Mouse (Mus musculus) small intestine, adult 2 months (tissue): ENCODE results near the gene Chd6. TPM values are rescaled to one million over a fixed set of nuclear protein-coding genes. Genes with fewer than 3 reads are reported as not detected.

ENCODE experiments used
- H3K27ac ChIP-seq: fragments of 200-500 bp; 2 replicates; pipeline ENCODE4 v1.5.1; 2012; ENCODE audit warnings: low read depth, low read length, control low read depth, inconsistent platforms; ENCODE audit not compliant: insufficient read depth
- H3K27me3 ChIP-seq: fragments of 200-500 bp; 2 replicates; pipeline ENCODE4 v1.6.1; 2012; ENCODE audit warnings: mild to moderate bottlenecking, moderate library complexity, low read length, inconsistent platforms; ENCODE audit not compliant: control insufficient read depth, insufficient read depth
- H3K36me3 ChIP-seq: fragments of 200-500 bp; 2 replicates; pipeline ENCODE4 v1.6.1; 2012; ENCODE audit warnings: mild to moderate bottlenecking, low read length, control low read depth, inconsistent platforms; ENCODE audit not compliant: control insufficient read depth, insufficient read depth
- H3K4me1 ChIP-seq: fragments of 200-500 bp; 2 replicates; pipeline ENCODE4 v1.6.1; 2012; ENCODE audit warnings: low read length, inconsistent platforms, mixed read lengths; ENCODE audit not compliant: control insufficient read depth, insufficient read depth, insufficient read length
- H3K4me3 ChIP-seq: fragments of 200-500 bp; 2 replicates; pipeline ENCODE4 v1.5.1; 2012; ENCODE audit warnings: low read depth, mild to moderate bottlenecking, control low read depth, inconsistent platforms, low read length, moderate library complexity
- CTCF ChIP-seq: fragments of 200-500 bp; IDR thresholded peaks from 2 replicates; pipeline ENCODE4 v1.5.1; 2012; ENCODE audit warnings: low read depth, mild to moderate bottlenecking, control low read depth, inconsistent platforms, low read length, moderate library complexity, mixed read lengths; ENCODE audit not compliant: insufficient replicate concordance, insufficient read length; ENCODE audit errors: extremely low read depth
- POLR2A ChIP-seq: fragments of 200-500 bp; IDR thresholded peaks from 2 replicates; pipeline ENCODE4 v1.6.1; 2012; ENCODE audit warnings: low read depth, mild to moderate bottlenecking, control low read depth, inconsistent platforms, low read length, moderate library complexity
- WGBS: fragments of 180-500 bp; shearing (Covaris S2); methylation state at CpG from one replicate; pipeline ENCODE4 v1.1.7; 2018; 5-methylcytosine and 5-hydroxymethylcytosine counted together
- polyA plus RNA-seq: library from polyadenylated mRNA; depleted of rRNA; stranded (reverse); fragments of >200 nt; gene quantifications from 2 replicates; pipeline ENCODE4 v1.2.3, GENCODE M21; 2012

Gene Chd6
- polyA plus RNA-seq, 1 experiment: 3.1 TPM

GRCm38 (mm10) chr2:160916714-160917113 is 192.2 kb downstream of the Chd6 start:
- H3K4me1 ChIP-seq: no peaks in the 10 kb centered on the region
- 81% methylated on average over 8 of the region's 8 CpGs for WGBS
- no peaks in the 10 kb centered on the region for H3K36me3 ChIP-seq
- no peak overlapping the region for H3K4me3 ChIP-seq
- peaks cover 11% of the 10 kb centered on the region for H3K27me3 ChIP-seq
- no peak overlapping the region for H3K27ac ChIP-seq
- TF ChIP-seq POLR2A (no peak), CTCF (no peak)

GRCm38 (mm10) chr2:160915821-160916610 is 192.9 kb downstream of the Chd6 start:
- 63% methylated on average over 13 of the region's 13 CpGs for WGBS
- peaks cover 15% of the 10 kb centered on the region for H3K27me3 ChIP-seq
- H3K4me1 ChIP-seq: no peaks in the 10 kb centered on the region
- no peak overlapping the region for H3K4me3 ChIP-seq
- TF ChIP-seq CTCF: no peak
- no peak for TF ChIP-seq POLR2A
- H3K27ac ChIP-seq: no peak overlapping the region
- no peaks in the 10 kb centered on the region for H3K36me3 ChIP-seq

- no peaks in the 10 kb centered on the region for H3K4me1 ChIP-seq
- H3K36me3 ChIP-seq: no peaks in the 10 kb centered on the region
- H3K27me3 ChIP-seq: peaks cover 17% of the 10 kb centered on the region
- no peak overlapping the region for H3K4me3 ChIP-seq
- no peak overlapping the region for H3K27ac ChIP-seq
- no peak for TF ChIP-seq POLR2A
- no peak for TF ChIP-seq CTCF
- WGBS: 71% methylated on average over 9 of the region's 9 CpGs
These were observed 194.2 kb downstream of the Chd6 start for GRCm38 (mm10) chr2:160914656-160915055.

GRCm38 (mm10) chr2:160912231-160912671 is 196.6 kb downstream of the Chd6 start, which contains the start of gene Emilin3:
Gene Emilin3, minus strand, starts transcription at chr2:160912328.
- H3K4me1 ChIP-seq: no peaks in the 10 kb centered on the region
- H3K27me3 ChIP-seq: peaks cover 17% of the 10 kb centered on the region
- H3K27ac ChIP-seq: no peak within 1 kb of the TSS
- H3K36me3 ChIP-seq: no peaks in the 10 kb centered on the region
- peak within 1 kb of the TSS; percentile 30 for H3K4me3 ChIP-seq
- TF ChIP-seq CTCF: no peak
- TF ChIP-seq POLR2A: no peak
- WGBS: 3% methylated on average over 46 of the region's 46 CpGs

- H3K36me3 ChIP-seq: no peaks in the 10 kb centered on the region
- no peak overlapping the region for H3K27ac ChIP-seq
- peak overlapping the region; percentile 30 for H3K4me3 ChIP-seq
- 2% methylated on average over 63 of the region's 64 CpGs for WGBS
- H3K4me1 ChIP-seq: no peaks in the 10 kb centered on the region
- TF ChIP-seq CTCF (no peak), POLR2A (no peak)
- H3K27me3 ChIP-seq: peaks cover 17% of the 10 kb centered on the region
These were observed 197.2 kb downstream of the Chd6 start for GRCm38 (mm10) chr2:160911558-160912201.

- H3K4me3 ChIP-seq: no peak overlapping the region
- 70% methylated on average over 5 of the region's 5 CpGs for WGBS
- H3K36me3 ChIP-seq: no peaks in the 10 kb centered on the region
- no peak overlapping the region for H3K27ac ChIP-seq
- TF ChIP-seq POLR2A (no peak), CTCF (no peak)
- peaks cover 17% of the 10 kb centered on the region for H3K27me3 ChIP-seq
- no peaks in the 10 kb centered on the region for H3K4me1 ChIP-seq
These were observed 198.2 kb downstream of the Chd6 start for GRCm38 (mm10) chr2:160910633-160911032.

- TF ChIP-seq POLR2A: no peak
- no peak for TF ChIP-seq CTCF
- Histone ChIP-seq H3K4me3 (no peak overlapping the region), H3K27me3 (peaks cover 17% of the 10 kb centered on the region), H3K4me1 (no peaks in the 10 kb centered on the region), H3K27ac (no peak overlapping the region), H3K36me3 (peaks cover 14% of the 10 kb centered on the region)
- 59% methylated on average over 18 of the region's 18 CpGs for WGBS
These were observed 200.3 kb downstream of the Chd6 start for GRCm38 (mm10) chr2:160908607-160909006.
